Mouse (Mus musculus) midbrain, postnatal 0 days (tissue): ENCODE results near the gene Rhot2. TPM values are rescaled to one million over a fixed set of nuclear protein-coding genes. Genes with fewer than 3 reads are reported as not detected.
A peak's percentile ranks its signal among the peaks of the same experiment; 100 is the strongest.

Experiments used
- ATAC-seq: fragments of 200-750 bp; cut with Nextera tagmentation; 2 replicates; pipeline ENCODE4 v1.8.0; 2017; ENCODE audit warnings: moderate number of reproducible peaks, mild to moderate bottlenecking, moderate TSS enrichment, moderate library complexity; ENCODE audit not compliant: low FRiP score
- DNase-seq: peaks from one replicate; pipeline ENCODE4 v3.0.0-alpha.2; 2015; ENCODE audit warnings: low spot score
- H3K27ac ChIP-seq: fragments of 300-500 bp; sonication (generic); 2 replicates; pipeline ENCODE4 v1.5.1; 2014; ENCODE audit warnings: low read depth, mild to moderate bottlenecking, low read length, mixed read lengths
- H3K27me3 ChIP-seq: fragments of 300-500 bp; sonication (generic); 2 replicates; pipeline ENCODE4 v1.6.1; 2014; ENCODE audit warnings: low read length, control low read depth, mixed read lengths; ENCODE audit not compliant: insufficient read depth
- H3K36me3 ChIP-seq: fragments of 300-500 bp; sonication (generic); 2 replicates; pipeline ENCODE4 v1.6.1; 2014; ENCODE audit warnings: low read length, control low read depth, mixed read lengths; ENCODE audit not compliant: insufficient read depth
- H3K4me1 ChIP-seq: fragments of 300-500 bp; sonication (generic); 2 replicates; pipeline ENCODE4 v1.6.1; 2014; ENCODE audit warnings: mild to moderate bottlenecking, control low read depth, antibody characterized with exemption, low read length, mixed read lengths; ENCODE audit not compliant: insufficient read depth
- H3K4me2 ChIP-seq: fragments of 300-500 bp; sonication (generic); 2 replicates; pipeline ENCODE4 v1.6.1; 2014; ENCODE audit warnings: low read depth, mild to moderate bottlenecking, low read length, mixed read lengths; ENCODE audit not compliant: poor library complexity, severe bottlenecking
- H3K4me3 ChIP-seq: fragments of 300-500 bp; sonication (generic); 2 replicates; pipeline ENCODE4 v1.5.1; 2014; ENCODE audit warnings: low read depth, mild to moderate bottlenecking, low read length, moderate library complexity
- H3K9ac ChIP-seq: fragments of 300-500 bp; sonication (generic); replicated peaks from 2 replicates; pipeline ENCODE4 v1.6.1; 2014; ENCODE audit warnings: mild to moderate bottlenecking, low read length, moderate library complexity, mixed read lengths; ENCODE audit not compliant: poor library complexity, severe bottlenecking
- H3K9me3 ChIP-seq: fragments of 300-500 bp; sonication (generic); 2 replicates; pipeline ENCODE4 v1.6.1; 2016; ENCODE audit warnings: low read length, control low read depth
- CTCF ChIP-seq: IDR thresholded peaks from 2 replicates; pipeline ENCODE4 v1.5.1; 2016; ENCODE audit warnings: antibody characterized with exemption, mild to moderate bottlenecking
- WGBS: fragments of 180-500 bp; shearing (Covaris S2); extraction: QIAGEN DNeasy Blood & Tissue Kit; methylation state at CpG from one replicate; pipeline ENCODE4 v1.1.7; 2014; 5-methylcytosine and 5-hydroxymethylcytosine counted together
- polyA plus RNA-seq: library from polyadenylated mRNA; unstranded; fragments of >200 nt; fragmentation: Nextera tagmentation; extraction: Ambion mirVana; gene quantifications from 2 replicates; pipeline ENCODE4 v1.2.1, GENCODE M21; 2015
- total RNA-seq: library from RNA; depleted of rRNA; stranded (reverse); fragments of >200 nt; gene quantifications from 2 replicates; pipeline ENCODE4 v1.2.3, GENCODE M21; 2014

Rhot2 gene
- total and polyA plus RNA-seq, 2 experiments from 2014 or later = 16.2 to 49.2 TPM

- peak; percentile 93 for ATAC-seq
- Histone ChIP-seq H3K4me3 (peak within 1 kb of the TSS; percentile 61), H3K27ac (peak within 1 kb of the TSS; percentile 85), H3K4me1 (peaks cover 7% of the 10 kb centered on the region; the same call in 1 of the 2 replicates), H3K9ac (peak within 1 kb of the TSS; percentile 76), H3K36me3 (peaks cover 9% of the 10 kb centered on the region; the same call in 1 of the 2 replicates), H3K27me3 (no peaks in the 10 kb centered on the region), H3K4me2 (peak within 1 kb of the TSS; percentile 89), H3K9me3 (no peaks in the 10 kb centered on the region)
- 3% methylated on average over 65 of the region's 65 CpGs for WGBS
- TF ChIP-seq CTCF = peak; percentile 45
- DNase-seq = peak; percentile 98
Observed at GRCm38 (mm10) chr17:25860832-25861703, 16.4 kb upstream of the Rhot2 start, which contains the start of gene Wdr90. Wdr90 (minus strand) TSS chr17:25861501.

- H3K4me2 ChIP-seq = peak overlapping the region; percentile 89; the same call in 1 of the 2 replicates
- ATAC-seq = no peak
- no peak overlapping the region for H3K9ac ChIP-seq
- H3K4me1 ChIP-seq = peaks cover 7% of the 10 kb centered on the region; the same call in 1 of the 2 replicates
- TF ChIP-seq CTCF = no peak
- no peak overlapping the region for H3K4me3 ChIP-seq
- no peaks in the 10 kb centered on the region for H3K9me3 ChIP-seq
- no peak for DNase-seq
- 93% methylated on average over 6 of the region's 6 CpGs for WGBS
- H3K27me3 ChIP-seq = no peaks in the 10 kb centered on the region
- H3K36me3 ChIP-seq = peaks cover 9% of the 10 kb centered on the region
- no peak overlapping the region for H3K27ac ChIP-seq
Observed at GRCm38 (mm10) chr17:25860229-25860628, 15.6 kb upstream of the Rhot2 start.

GRCm38 (mm10) chr17:25843636-25844395, 835 bp downstream of the Rhot2 start:
- no peaks in the 10 kb centered on the region for H3K27me3 ChIP-seq
- H3K4me2 ChIP-seq = peak overlapping the region; percentile 64
- peaks cover 47% of the 10 kb centered on the region for H3K36me3 ChIP-seq
- DNase-seq (no peak), ATAC-seq (peak; percentile 14)
- WGBS = 2% methylated on average over 34 of the region's 38 CpGs
- peak overlapping the region; percentile 79 for H3K4me3 ChIP-seq
- H3K9ac ChIP-seq = peak overlapping the region; percentile 73
- H3K9me3 ChIP-seq = no peaks in the 10 kb centered on the region
- H3K4me1 ChIP-seq = peaks cover 9% of the 10 kb centered on the region
- H3K27ac ChIP-seq = peak overlapping the region; percentile 80
- 0 out of 2 replicates have a peak, but pooled peaks have one; percentile 5 for TF ChIP-seq CTCF

- no peak for DNase-seq
Observed at GRCm38 (mm10) chr17:25843122-25843521, 1.5 kb downstream of the Rhot2 start.

GRCm38 (mm10) chr17:25842509-25842908, 2.1 kb downstream of the Rhot2 start:
- peaks cover 11% of the 10 kb centered on the region for H3K4me1 ChIP-seq
- 78% methylated on average over 3 of the region's 3 CpGs for WGBS
- no peak for TF ChIP-seq CTCF

More at GRCm38 (mm10) chr17:25843122-25843521, 1.5 kb downstream of the Rhot2 start:
- H3K27ac ChIP-seq = no peak overlapping the region
- peak overlapping the region; percentile 64 for H3K4me2 ChIP-seq
- H3K4me3 ChIP-seq = peak overlapping the region; percentile 79
- no peaks in the 10 kb centered on the region for H3K27me3 ChIP-seq
- no peak for TF ChIP-seq CTCF
- H3K9me3 ChIP-seq = no peaks in the 10 kb centered on the region
- peaks cover 9% of the 10 kb centered on the region for H3K4me1 ChIP-seq
- ATAC-seq = no peak
- 96% methylated on average over 4 of the region's 4 CpGs for WGBS
- peaks cover 41% of the 10 kb centered on the region for H3K36me3 ChIP-seq
- peak overlapping the region; percentile 73 for H3K9ac ChIP-seq

More at GRCm38 (mm10) chr17:25842509-25842908, 2.1 kb downstream of the Rhot2 start:
- DNase-seq (no peak), ATAC-seq (no peak)
- H3K27ac ChIP-seq = no peak overlapping the region
- H3K9ac ChIP-seq = no peak overlapping the region
- H3K36me3 ChIP-seq = peaks cover 38% of the 10 kb centered on the region
- H3K9me3 ChIP-seq = no peaks in the 10 kb centered on the region
- no peaks in the 10 kb centered on the region for H3K27me3 ChIP-seq
- no peak overlapping the region for H3K4me2 ChIP-seq
- H3K4me3 ChIP-seq = no peak overlapping the region
